Mouse (Mus musculus): ENCODE data around the gene St6galnac3.

The St6galnac3 gene

GRCm38 (mm10) chr3:153690553-153690952 lies 34.4 kb downstream of the St6galnac3 start:
- in situ Hi-C loops (cut with MboI, MseI): no loop called here

- in situ Hi-C loops (cut with MboI, MseI): no loop called here
Observed at GRCm38 (mm10) chr3:153689793-153690291, 35.1 kb downstream of the St6galnac3 start.

GRCm38 (mm10) chr3:153687896-153688295 lies 37.1 kb downstream of the St6galnac3 start:
- in situ Hi-C loops (cut with MboI, MseI): no loop called here

- in situ Hi-C loops (cut with MboI, MseI): no loop called here
Observed at GRCm38 (mm10) chr3:153684909-153685308, 40.1 kb downstream of the St6galnac3 start.

GRCm38 (mm10) chr3:153682303-153682702 lies 42.7 kb downstream of the St6galnac3 start:
- in situ Hi-C loops (cut with MboI, MseI): no loop called here

- in situ Hi-C loops (cut with MboI, MseI): no loop called here
Observed at GRCm38 (mm10) chr3:153681720-153682119, 43.3 kb downstream of the St6galnac3 start.

GRCm38 (mm10) chr3:153675832-153676231 lies 49.1 kb downstream of the St6galnac3 start:
- in situ Hi-C loops (cut with MboI, MseI): no loop called here

GRCm38 (mm10) chr3:153675073-153675472 lies 49.9 kb downstream of the St6galnac3 start:
- in situ Hi-C loops (cut with MboI, MseI): no loop called here

GRCm38 (mm10) chr3:153674359-153674758 lies 50.6 kb downstream of the St6galnac3 start:
- in situ Hi-C loops (cut with MboI, MseI): no loop called here

GRCm38 (mm10) chr3:153673451-153673850 lies 51.5 kb downstream of the St6galnac3 start:
- in situ Hi-C loops (cut with MboI, MseI): no loop called here

GRCm38 (mm10) chr3:153670953-153671674 lies 53.9 kb downstream of the St6galnac3 start:
- in situ Hi-C loops (cut with MboI, MseI): no loop called here

GRCm38 (mm10) chr3:153669737-153670435 lies 55.1 kb downstream of the St6galnac3 start:
- in situ Hi-C loops (cut with MboI, MseI): no loop called here

GRCm38 (mm10) chr3:153669329-153669728 lies 55.6 kb downstream of the St6galnac3 start:
- in situ Hi-C loops (cut with MboI, MseI): no loop called here

GRCm38 (mm10) chr3:153668447-153669290 lies 56.3 kb downstream of the St6galnac3 start:
- in situ Hi-C loops (cut with MboI, MseI): no loop called here

- in situ Hi-C loops (cut with MboI, MseI): no loop called here
Observed at GRCm38 (mm10) chr3:153664696-153665095, 60.3 kb downstream of the St6galnac3 start.

GRCm38 (mm10) chr3:153663841-153664427 lies 61.0 kb downstream of the St6galnac3 start:
- in situ Hi-C loops (cut with MboI, MseI): no loop called here

- in situ Hi-C loops (cut with MboI, MseI): no loop called here
Observed at GRCm38 (mm10) chr3:153662796-153663195, 62.2 kb downstream of the St6galnac3 start.

GRCm38 (mm10) chr3:153661927-153662326 lies 63.0 kb downstream of the St6galnac3 start:
- in situ Hi-C loops (cut with MboI, MseI): no loop called here

GRCm38 (mm10) chr3:153659575-153660168 lies 65.3 kb downstream of the St6galnac3 start:
- in situ Hi-C loops (cut with MboI, MseI): loop anchor here (10.0 kb wide), 2 partner anchors 145 to 875 kb away; no protein-coding TSS in a partner anchor

GRCm38 (mm10) chr3:153658051-153658777 lies 66.8 kb downstream of the St6galnac3 start:
- in situ Hi-C loops (cut with MboI, MseI): loop anchor here (10.0 kb wide), 2 partner anchors 147 to 873 kb away; no protein-coding TSS in a partner anchor

Measured in regulatory T cell (primary cell).